Mouse (Mus musculus): ENCODE data around the gene Homer2. TPM values are rescaled to one million over a fixed set of nuclear protein-coding genes. Genes with fewer than 3 reads are reported as not detected.

Homer2 gene
- total and polyA plus RNA-seq, 3 experiments, result 0.08 TPM; not detected in 2

- H3K27ac ChIP-seq (ENCODE audit: insufficient read depth, low read depth), result no peak overlapping the region
- TF ChIP-seq ZNF384 (IDR thresholded peaks at IDR 0.05; ENCODE audit: low read depth, low read length), result no peak
- TF ChIP-seq IRF4 (IDR thresholded peaks at IDR 0.05; ENCODE audit: low read depth, low read length), result no peak
- TF ChIP-seq UBTF (IDR thresholded peaks at IDR 0.05; ENCODE audit: low read depth, low read length), result no peak
- no peak for TF ChIP-seq TCF12 (IDR thresholded peaks at IDR 0.05; ENCODE audit: low read depth, low read length)
- TF ChIP-seq RAD21 (IDR thresholded peaks at IDR 0.05; ENCODE audit: low read depth, low read length), result no peak
- no peak for TF ChIP-seq GABPA (IDR thresholded peaks at IDR 0.05; ENCODE audit: insufficient replicate concordance, low read depth, low read length)
- no peak for TF ChIP-seq USF2 (conservative IDR thresholded peaks at IDR 0.05; ENCODE audit: low read depth, low read length)
- TF ChIP-seq ELF1 (IDR thresholded peaks at IDR 0.05; ENCODE audit: low read depth, low read length), result no peak
- no peak for TF ChIP-seq JUN (IDR thresholded peaks at IDR 0.05; ENCODE audit: insufficient read depth, low read depth, low read length)
- TF ChIP-seq HCFC1 (IDR thresholded peaks at IDR 0.05; ENCODE audit: low read depth, low read length), result no peak
- TF ChIP-seq MAZ (IDR thresholded peaks at IDR 0.05; ENCODE audit: low read depth, low read length), result no peak
- TF ChIP-seq MEF2A (IDR thresholded peaks at IDR 0.05; ENCODE audit: borderline replicate concordance, low read depth, low read length), result no peak
- TF ChIP-seq USF1 (IDR thresholded peaks at IDR 0.05; ENCODE audit: low read depth, low read length), result no peak
- H3K36me3 ChIP-seq (replicated peaks in 1 of 2; ENCODE audit: control insufficient read depth in 1 of 2, insufficient read depth in 1 of 2, low read length in 1 of 2), result peaks cover 68 to 83% of the 10 kb centered on the region in 2 experiments
- no peaks in the 10 kb centered on the region for H3K9me3 ChIP-seq (replicated peaks; ENCODE audit: low read length)
- in situ Hi-C loops (cut with MboI; ENCODE audit: low pct_ligation_motif_present, low pct_unique_long_range_greater_than_20kb, low sequenced_read_pairs), result no loop called here
- H3K27me3 ChIP-seq (replicated peaks), result no peaks in the 10 kb centered on the region
- H3K4me3 ChIP-seq (replicated peaks in 1 of 3; ENCODE audit: low read depth in 2 of 3, low read length in 2 of 3, poor library complexity in 1 of 3), result no peak overlapping the region
- no peak for DNase-seq (ENCODE audit: extremely low read depth)
- H3K4me2 ChIP-seq (ENCODE audit: insufficient read depth, low read depth, poor library complexity, severe bottlenecking), result no peak overlapping the region
- no peak overlapping the region for H3K9ac ChIP-seq (ENCODE audit: insufficient read depth, low read depth)
- H3K79me2 ChIP-seq (replicated peaks; ENCODE audit: control insufficient read depth, extremely low read depth, insufficient read depth, poor library complexity, severe bottlenecking), result no peaks in the 10 kb centered on the region
- H3K4me1 ChIP-seq (ENCODE audit: control insufficient read depth in 1 of 2, insufficient read depth in 2 of 2), result no peaks in the 10 kb centered on the region
- dilution Hi-C loops (cut with MboI; ENCODE audit: extremely low pct_ligation_motif_present, extremely low pct_unique_long_range_greater_than_20kb, low sequenced_read_pairs), result no loop called here
Measured at GRCm38 (mm10) chr7:81596086-81596485, 111.2 kb downstream of the Homer2 start.

- no peak for DNase-seq (ENCODE audit: extremely low read depth)
- Histone ChIP-seq H3K27ac (ENCODE audit: insufficient read depth, low read depth) (no peak overlapping the region), H3K27me3 (replicated peaks) (no peaks in the 10 kb centered on the region), H3K4me3 (replicated peaks in 1 of 3; ENCODE audit: low read depth in 2 of 3, low read length in 2 of 3, poor library complexity in 1 of 3) (no peak overlapping the region), H3K36me3 (replicated peaks in 1 of 2; ENCODE audit: control insufficient read depth in 1 of 2, insufficient read depth in 1 of 2, low read length in 1 of 2) (peaks cover 70 to 92% of the 10 kb centered on the region in 2 experiments), H3K9me3 (replicated peaks; ENCODE audit: low read length) (no peaks in the 10 kb centered on the region), H3K4me1 (ENCODE audit: control insufficient read depth in 1 of 2, insufficient read depth in 2 of 2) (no peaks in the 10 kb centered on the region), H3K4me2 (ENCODE audit: insufficient read depth, low read depth, poor library complexity, severe bottlenecking) (no peak overlapping the region), H3K79me2 (replicated peaks; ENCODE audit: control insufficient read depth, extremely low read depth, insufficient read depth, poor library complexity, severe bottlenecking) (no peaks in the 10 kb centered on the region), H3K9ac (ENCODE audit: insufficient read depth, low read depth) (no peak overlapping the region)
- dilution Hi-C loops (cut with MboI; ENCODE audit: extremely low pct_ligation_motif_present, extremely low pct_unique_long_range_greater_than_20kb, low sequenced_read_pairs), result no loop called here
- TF ChIP-seq POLR2AphosphoS2 (IDR thresholded peaks at IDR 0.05; ENCODE audit: low read depth, low read length), result no peak
- TF ChIP-seq USF2 (conservative IDR thresholded peaks at IDR 0.05; ENCODE audit: low read depth, low read length), result no peak
- no peak for TF ChIP-seq MYC (IDR thresholded peaks at IDR 0.05; ENCODE audit: low read depth, low read length)
- no peak for TF ChIP-seq ZMIZ1 (IDR thresholded peaks at IDR 0.05; ENCODE audit: low read depth, low read length)
- TF ChIP-seq HCFC1 (IDR thresholded peaks at IDR 0.05; ENCODE audit: low read depth, low read length), result no peak
- in situ Hi-C loops (cut with MboI; ENCODE audit: low pct_ligation_motif_present, low pct_unique_long_range_greater_than_20kb, low sequenced_read_pairs), result no loop called here
Measured at GRCm38 (mm10) chr7:81595056-81595455, 112.3 kb downstream of the Homer2 start.
